Mouse (Mus musculus) left cerebral cortex, postnatal 25 days (tissue): ENCODE data around the gene Adk. TPM values are rescaled to one million over a fixed set of nuclear protein-coding genes. Genes with fewer than 3 reads are reported as not detected.

Experiments
- DNase-seq, 2 experiments: peaks; one replicate each; pipeline ENCODE4 v3.0.0; 2022; ENCODE audit warnings: low spot score in 2 of 2, mixed read lengths in 1 of 2
- intact Hi-C: fragments of 180-260 bp; cut with DNase I; formaldehyde crosslinking; loops from one replicate; pipeline ENCODE4 v1.15.1; 2025
- total RNA-seq, 2 experiments: library from RNA; stranded (reverse); gene quantifications; 2 replicates each; pipeline ENCODE4 v1.2.3; 2021

Gene Adk
- total RNA-seq, 2 experiments from 2014 or later, result 66.5 to 76.3 TPM

- intact Hi-C loops, result no loop called here
- DNase-seq, result peak; percentile 26 to 70
These were observed 169.8 kb downstream of the Adk start for GRCm38 (mm10) chr14:21222206-21222605.

GRCm38 (mm10) chr14:21223456-21223855 lies 171.1 kb downstream of the Adk start:
- DNase-seq, result no peak
- intact Hi-C loops, result no loop called here

GRCm38 (mm10) chr14:21223971-21224635 lies 171.7 kb downstream of the Adk start:
- intact Hi-C loops, result no loop called here
- DNase-seq, result no peak

- no peak for DNase-seq
- intact Hi-C loops, result no loop called here
These were observed 184.7 kb downstream of the Adk start for GRCm38 (mm10) chr14:21237051-21237450.

GRCm38 (mm10) chr14:21241105-21241504 lies 188.7 kb downstream of the Adk start:
- intact Hi-C loops, result no loop called here
- no peak for DNase-seq

GRCm38 (mm10) chr14:21251386-21251785 lies 199.0 kb downstream of the Adk start:
- intact Hi-C loops, result no loop called here
- no peak for DNase-seq

GRCm38 (mm10) chr14:21252326-21252886 lies 200.0 kb downstream of the Adk start:
- peak; percentile 58 to 62 for DNase-seq
- intact Hi-C loops, result no loop called here

- peak; percentile 20 for DNase-seq
- intact Hi-C loops, result no loop called here
These were observed 201.1 kb downstream of the Adk start for GRCm38 (mm10) chr14:21253321-21253992.

- intact Hi-C loops, result no loop called here
- no peak for DNase-seq
These were observed 201.6 kb downstream of the Adk start for GRCm38 (mm10) chr14:21253993-21254339.

GRCm38 (mm10) chr14:21268229-21268628 lies 215.9 kb downstream of the Adk start:
- intact Hi-C loops, result no loop called here
- no peak for DNase-seq

GRCm38 (mm10) chr14:21271472-21271871 lies 219.1 kb downstream of the Adk start:
- intact Hi-C loops, result no loop called here
- DNase-seq, result no peak

GRCm38 (mm10) chr14:21275786-21276185 lies 223.4 kb downstream of the Adk start:
- DNase-seq, result no peak
- intact Hi-C loops, result no loop called here

GRCm38 (mm10) chr14:21278290-21278689 lies 225.9 kb downstream of the Adk start:
- DNase-seq, result no peak
- intact Hi-C loops, result no loop called here

GRCm38 (mm10) chr14:21278907-21279535 lies 226.6 kb downstream of the Adk start:
- no peak for DNase-seq
- intact Hi-C loops, result no loop called here

GRCm38 (mm10) chr14:21280451-21280850 lies 228.1 kb downstream of the Adk start:
- intact Hi-C loops, result no loop called here
- DNase-seq, result no peak

- DNase-seq, result no peak
- intact Hi-C loops, result no loop called here
These were observed 229.1 kb downstream of the Adk start for GRCm38 (mm10) chr14:21281506-21281905.

- intact Hi-C loops, result no loop called here
- DNase-seq, result no peak
These were observed 231.7 kb downstream of the Adk start for GRCm38 (mm10) chr14:21284116-21284515.

- DNase-seq, result no peak
- intact Hi-C loops, result no loop called here
These were observed 232.5 kb downstream of the Adk start for GRCm38 (mm10) chr14:21284847-21285246.

- intact Hi-C loops, result no loop called here
- no peak for DNase-seq
These were observed 233.9 kb downstream of the Adk start for GRCm38 (mm10) chr14:21286274-21286673.

GRCm38 (mm10) chr14:21287726-21288442 lies 235.5 kb downstream of the Adk start:
- intact Hi-C loops, result no loop called here
- DNase-seq, result no peak
